Mouse (Mus musculus) thymus, postnatal 25 days (tissue): Measurements from ENCODE around the gene Nudt22.
A peak's percentile ranks its signal among the peaks of the same experiment; 100 is the strongest.

Experiments used
- DNase-seq: peaks from one replicate; pipeline ENCODE4 v3.0.0; 2022

The Nudt22 gene

DNA sequence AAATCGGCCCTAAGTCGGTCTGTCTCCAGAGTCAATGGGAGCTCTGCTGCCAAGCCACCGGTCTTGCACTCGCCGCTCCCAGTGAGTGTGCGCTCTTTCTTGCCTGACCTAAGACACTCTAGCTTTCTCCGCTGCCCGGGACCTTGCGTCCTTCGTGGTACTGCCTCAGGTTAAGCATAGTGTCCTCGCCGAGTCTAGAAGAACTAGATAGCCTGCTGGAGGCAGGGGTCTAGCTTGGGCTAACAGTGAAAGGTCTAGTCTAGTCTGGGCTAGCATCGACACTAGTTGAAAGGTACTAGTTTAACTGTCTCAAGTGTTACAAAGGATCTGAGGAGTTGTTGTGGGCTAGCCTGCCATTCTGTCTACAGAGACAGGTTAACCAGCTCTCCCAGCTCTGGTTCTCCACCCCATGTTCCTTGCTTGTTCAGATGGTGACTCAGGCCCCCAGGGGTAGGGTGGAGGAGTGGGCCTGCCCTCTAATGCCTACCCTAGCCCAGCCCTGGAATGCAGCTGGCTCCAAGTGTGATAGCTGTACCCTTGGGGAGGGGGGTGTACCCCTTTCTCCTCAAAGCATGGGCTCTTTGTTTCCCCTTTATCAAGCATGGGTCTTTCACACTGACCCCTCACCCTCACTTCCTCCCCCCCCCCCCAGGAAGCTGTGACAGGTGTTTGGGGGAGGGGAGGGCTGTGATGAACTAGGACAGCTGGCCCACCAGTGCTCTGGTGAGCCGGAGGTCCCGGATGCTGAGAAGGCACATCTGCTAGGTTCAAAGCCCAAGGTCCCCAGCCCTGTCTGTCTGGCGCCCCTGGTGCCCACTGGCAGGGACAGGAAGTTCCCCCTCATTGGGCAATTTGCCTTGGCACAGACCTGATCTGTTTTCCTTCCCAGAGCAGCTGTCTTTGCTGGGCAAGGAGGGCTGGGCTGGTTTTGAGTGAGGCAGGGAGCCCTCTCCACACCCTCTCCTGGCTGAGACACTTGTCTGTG is 20.1 kb downstream of the Nudt22 start, which contains the start of gene Plcb3:
Gene Plcb3, minus strand, starts transcription at position 934 of the 985 bp plus-strand sequence.
- peak; percentile 90 for DNase-seq

DNA sequence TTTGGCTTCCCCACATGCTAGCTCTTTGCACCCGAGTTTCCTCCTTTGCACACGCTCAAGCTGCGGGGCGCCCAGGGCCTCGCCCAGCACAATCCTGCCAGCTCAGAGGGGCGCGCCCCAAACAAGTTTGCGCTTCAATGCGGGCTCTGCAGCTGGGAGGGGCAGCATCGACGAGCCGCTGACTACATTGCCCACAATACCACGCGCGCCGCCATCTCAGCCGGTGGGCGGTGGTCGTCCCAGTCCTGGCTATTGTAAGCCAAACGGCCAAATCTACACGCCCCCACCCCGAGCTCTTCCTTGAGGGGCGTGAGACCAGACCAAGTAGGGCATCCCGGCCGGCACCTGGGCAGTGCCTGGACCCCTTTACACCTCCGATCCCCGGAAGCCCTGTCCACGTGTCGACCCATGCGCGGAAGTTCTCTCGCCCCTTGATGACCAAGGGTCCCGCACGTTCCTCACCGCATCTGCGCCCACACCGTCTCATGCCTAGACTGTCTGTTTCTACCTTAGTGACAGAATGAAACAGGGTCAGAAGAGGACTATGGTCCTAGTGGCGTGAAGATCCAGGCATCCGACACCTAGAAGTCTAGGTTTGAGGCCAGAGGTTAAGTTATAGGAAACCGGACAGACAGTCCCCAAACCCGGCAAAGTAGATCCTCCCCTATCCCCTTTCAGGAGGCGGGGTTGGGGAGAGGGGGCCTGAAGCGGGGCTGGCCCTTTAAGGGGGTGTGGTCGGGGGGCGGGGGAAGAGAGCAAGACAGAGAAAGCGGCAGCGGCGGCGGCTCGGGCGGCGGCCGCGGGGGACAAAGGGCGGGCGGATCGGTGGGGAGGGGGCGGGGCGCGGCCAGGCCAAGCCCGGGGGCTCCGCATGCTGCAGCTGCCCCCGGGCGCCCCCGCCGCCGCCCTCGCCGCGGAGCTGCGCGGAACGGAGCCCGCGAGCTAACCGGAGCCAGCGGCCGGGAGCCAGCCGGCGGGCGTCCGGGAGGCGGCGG is 21.4 kb downstream of the Nudt22 start, which contains the start of gene Ppp1r14b:
Gene Ppp1r14b, plus strand, starts transcription at position 758 of the 995 bp plus-strand sequence.
- peak; percentile 84 for DNase-seq

DNA sequence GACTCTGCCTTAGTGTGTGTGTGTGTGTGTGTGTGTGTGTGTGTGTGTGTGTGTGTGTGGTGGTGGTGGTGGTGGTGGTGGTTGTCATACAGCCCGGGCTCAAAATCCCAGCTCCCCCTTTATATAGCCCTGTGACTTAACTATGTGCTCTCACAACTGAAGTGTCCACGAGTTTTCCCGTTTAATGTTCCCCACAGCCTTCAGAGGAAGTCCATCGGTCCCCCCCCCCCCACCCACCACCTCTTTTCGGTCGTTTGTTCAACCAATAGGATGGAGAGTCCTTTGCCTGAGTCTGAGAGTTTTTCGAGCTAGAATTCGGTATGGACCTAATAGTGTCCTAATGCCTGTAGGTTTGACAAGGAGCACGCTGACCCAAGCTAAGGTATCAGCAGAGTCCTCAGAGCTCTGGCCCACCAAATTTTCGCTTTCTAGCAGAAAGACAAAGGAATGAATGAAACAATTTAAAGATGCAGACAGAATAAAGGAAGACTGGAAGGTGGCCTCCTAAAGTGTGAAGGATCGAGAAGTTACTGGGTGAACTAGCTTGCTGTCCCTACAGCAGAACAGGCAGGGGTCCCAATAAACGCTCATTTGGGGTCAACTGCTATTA is 22.2 kb downstream of the Nudt22 start:
- no peak for DNase-seq

DNA sequence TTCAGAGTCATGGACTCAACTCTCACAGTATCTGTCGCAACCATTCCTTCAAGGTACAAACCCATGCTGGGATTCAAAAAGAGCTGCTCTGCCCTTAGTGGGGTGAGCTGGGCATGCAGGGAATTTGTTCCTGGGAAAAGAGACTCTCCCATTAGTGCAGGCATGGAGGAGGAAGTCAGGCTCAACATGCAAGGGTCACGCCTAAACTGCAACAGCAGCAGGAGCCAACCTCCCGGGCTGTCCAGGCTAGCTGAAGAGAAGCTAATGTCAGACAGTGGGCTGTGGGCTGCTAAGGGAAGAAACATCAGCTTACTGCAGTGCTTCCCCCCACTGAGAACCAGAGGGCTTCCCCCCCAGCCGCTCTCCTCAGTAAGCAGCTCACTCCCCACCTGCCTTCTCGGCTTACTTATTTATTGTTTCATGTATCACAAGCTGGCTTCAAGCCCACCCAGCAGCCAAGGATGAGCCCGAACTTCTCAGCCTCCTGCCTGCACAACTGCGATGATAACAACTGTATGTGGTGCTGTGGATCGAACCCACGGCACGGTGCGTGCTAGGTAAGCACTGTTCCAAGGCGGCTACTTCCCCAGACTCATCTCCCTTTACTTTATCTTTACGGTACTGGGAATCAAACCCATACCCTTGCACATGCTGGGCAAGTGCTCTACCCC is 23.5 kb downstream of the Nudt22 start:
- no peak for DNase-seq

GRCm38 (mm10) chr19:6971644-6972043 is 24.3 kb downstream of the Nudt22 start:
- no peak for DNase-seq

DNA sequence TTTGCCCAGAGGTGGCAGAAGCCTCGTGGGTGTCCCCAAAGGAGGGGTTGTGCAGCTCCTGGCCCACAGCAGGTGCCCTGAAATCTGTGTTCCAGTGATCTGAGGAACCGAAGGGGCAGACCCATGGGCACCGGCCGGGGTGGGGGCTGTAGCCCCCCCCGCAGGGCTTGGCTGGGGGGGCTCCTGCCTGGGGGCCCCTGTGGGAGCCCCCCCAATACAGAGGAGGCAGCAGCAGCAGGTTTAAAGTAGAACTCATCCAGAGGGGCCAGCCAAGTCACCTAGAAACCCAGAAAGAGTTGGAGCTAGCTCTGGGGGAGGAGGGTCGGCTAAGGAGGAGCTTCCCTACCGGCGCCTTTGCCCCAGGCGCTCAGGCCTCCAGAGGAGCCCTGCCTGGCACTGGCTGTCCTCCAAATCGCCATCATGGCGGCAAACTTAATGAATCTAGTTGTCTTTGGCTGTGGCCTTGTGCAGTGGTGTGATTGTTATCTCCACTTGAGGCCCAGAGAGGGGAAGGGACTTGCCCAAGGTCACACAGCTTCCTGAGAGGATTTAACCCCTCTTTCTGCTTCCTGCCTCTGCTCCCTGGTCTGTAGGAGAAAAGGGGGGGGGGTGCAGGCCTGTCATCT is 25.3 kb downstream of the Nudt22 start:
- no peak for DNase-seq

GRCm38 (mm10) chr19:6969665-6970381 is 26.1 kb downstream of the Nudt22 start:
- DNase-seq: peak; percentile 74

GRCm38 (mm10) chr19:6969291-6969664 is 26.6 kb downstream of the Nudt22 start:
- no peak for DNase-seq

GRCm38 (mm10) chr19:6968491-6969271 is 27.2 kb downstream of the Nudt22 start:
- peak; percentile 37 for DNase-seq

GRCm38 (mm10) chr19:6956461-6956860 is 39.5 kb downstream of the Nudt22 start:
- no peak for DNase-seq

- no peak for DNase-seq
These were observed 40.5 kb downstream of the Nudt22 start for GRCm38 (mm10) chr19:6955424-6955823.

- peak; percentile 36 for DNase-seq
These were observed 41.9 kb downstream of the Nudt22 start for GRCm38 (mm10) chr19:6954046-6954445.

GRCm38 (mm10) chr19:6952712-6953037 is 43.2 kb downstream of the Nudt22 start:
- peak; percentile 43 for DNase-seq

DNA sequence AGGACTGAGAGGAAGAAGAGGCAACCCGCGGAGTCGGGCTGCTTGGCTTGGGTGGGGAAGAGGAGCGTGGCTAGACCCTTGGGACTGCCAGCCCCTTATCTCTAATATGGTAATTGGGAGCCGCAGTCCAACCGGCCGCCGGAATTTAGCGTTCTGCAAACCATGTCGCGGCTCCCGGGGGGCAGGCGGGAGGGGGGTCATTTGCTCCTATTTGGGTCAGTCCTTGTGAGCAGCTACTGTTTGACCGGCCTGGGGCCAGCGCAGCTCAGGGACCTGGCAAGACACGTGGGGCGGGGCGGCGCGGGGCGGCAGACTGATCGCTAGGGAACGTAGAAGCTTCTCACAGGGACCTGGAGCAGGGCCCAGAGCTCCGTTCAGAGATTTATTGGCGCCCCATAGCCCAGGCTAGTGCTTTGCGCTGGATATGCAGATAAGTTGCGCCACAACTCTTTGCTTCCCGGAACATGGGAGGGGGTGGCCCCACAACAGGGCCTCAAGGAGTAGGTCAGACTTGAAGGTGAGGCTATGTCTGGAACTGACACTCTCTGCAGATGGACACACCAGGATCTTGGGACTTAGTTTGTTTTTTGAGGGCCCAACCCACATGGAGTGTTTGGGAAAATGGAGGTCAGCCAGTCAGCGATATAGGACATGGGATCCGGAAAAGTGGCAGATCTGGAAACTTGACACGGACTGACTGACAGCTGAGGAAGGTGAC is 43.8 kb downstream of the Nudt22 start:
- DNase-seq: peak; percentile 58

DNA sequence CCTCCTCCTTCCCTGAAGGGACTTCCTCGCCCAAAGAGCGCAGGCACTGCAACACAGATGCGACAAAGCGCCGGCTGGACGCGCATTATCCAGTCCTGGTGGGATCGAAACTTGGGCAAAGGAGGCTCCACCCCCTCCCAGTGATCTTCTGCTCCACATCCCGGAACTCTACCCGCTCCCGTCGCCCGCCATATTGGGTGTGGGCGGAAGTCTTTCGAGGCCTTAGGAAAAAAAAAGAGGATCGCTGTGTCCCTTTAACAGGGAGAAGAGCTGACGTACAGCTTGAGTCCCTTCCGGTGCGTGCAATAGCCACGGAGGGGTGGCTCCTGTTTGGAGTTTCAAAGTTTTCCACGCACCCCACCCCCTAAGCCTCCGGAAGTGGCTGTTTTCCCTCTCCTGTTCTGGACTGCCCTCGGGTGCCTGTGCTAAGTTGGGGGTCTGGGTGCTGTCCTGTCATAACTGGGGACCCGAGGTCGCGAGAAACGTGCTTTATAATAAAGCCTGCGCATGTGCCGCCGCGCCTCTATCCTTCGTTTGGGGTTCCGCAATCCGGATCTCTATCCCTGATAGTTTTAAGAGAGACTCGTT is 44.4 kb downstream of the Nudt22 start:
- peak; percentile 85 for DNase-seq

DNA sequence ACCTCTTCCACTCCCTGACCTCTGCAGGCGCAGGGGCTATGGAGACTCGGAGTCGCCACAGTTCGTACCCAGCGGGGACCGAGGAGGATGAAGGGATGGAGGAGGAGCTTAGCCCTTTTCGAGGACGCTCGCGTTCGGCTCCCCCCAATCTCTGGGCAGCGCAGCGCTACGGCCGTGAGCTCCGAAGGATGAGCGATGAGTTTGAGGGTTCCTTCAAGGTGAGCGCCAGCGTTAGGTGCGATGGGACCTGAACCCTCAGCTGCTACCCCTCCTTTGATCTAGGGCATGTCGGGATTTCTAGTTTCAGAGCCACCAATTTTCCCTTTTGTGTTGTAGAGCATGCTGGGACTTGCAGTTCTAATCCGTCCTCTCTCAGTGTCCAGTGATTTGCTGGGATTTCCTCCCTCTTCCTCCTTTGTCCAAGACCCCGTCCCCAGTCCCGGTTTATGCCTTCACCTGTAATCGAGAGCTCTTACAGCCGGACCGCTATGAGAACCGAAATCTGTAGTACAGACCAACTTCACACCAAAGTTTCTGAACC is 45.2 kb downstream of the Nudt22 start:
- DNase-seq: peak; percentile 56

GRCm38 (mm10) chr19:6949951-6950350 is 46.0 kb downstream of the Nudt22 start:
- DNase-seq: no peak

DNA sequence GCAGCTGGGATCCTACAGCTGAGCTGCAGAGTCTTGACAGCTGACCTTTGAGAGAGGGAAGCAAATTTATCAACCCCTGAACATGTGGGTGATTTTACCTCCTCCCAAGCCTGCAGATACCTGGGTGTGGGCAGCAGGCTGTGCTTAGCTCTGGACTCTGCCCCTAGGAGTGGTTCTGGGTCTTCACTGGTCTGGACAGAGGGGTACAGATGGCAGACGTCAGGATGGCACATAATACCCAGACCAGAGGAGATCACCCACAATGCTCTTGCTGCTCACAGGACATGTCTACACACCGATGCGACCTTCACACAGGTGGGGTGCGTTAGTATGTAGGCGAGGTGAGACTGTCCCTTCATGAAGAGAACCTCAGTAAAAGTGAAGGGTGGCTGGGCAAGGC is 46.4 kb downstream of the Nudt22 start:
- no peak for DNase-seq

DNA sequence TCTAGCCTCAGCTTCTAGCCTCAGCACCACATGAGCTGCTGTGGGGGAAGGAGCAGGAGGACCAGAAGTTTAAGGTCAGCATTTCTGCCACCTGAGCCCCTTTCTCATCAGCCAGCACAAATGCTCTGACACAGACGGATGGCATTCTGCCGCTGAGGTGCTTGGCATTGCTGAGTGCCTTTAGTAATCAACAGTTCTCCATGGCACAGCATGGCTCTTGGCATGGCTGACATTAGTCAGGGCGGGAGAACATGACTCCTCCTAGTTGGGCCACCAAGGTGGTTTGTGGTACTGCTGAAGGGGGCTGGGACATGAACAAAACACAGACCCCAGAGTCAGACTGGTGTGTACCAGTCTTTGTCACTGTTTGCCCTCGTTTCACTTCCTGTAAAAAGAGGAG is 47.7 kb downstream of the Nudt22 start:
- no peak for DNase-seq
